Mouse (Mus musculus) stomach, embryonic 14.5 days (tissue): Measurements from ENCODE around the gene Atp11a. TPM values are rescaled to one million over a fixed set of nuclear protein-coding genes. Genes with fewer than 3 reads are reported as not detected.

Experiments used
- ATAC-seq: fragments of 200-750 bp; cut with Nextera tagmentation; 2 replicates; pipeline ENCODE4 v1.8.0; 2017; ENCODE audit warnings: low read depth, moderate TSS enrichment; ENCODE audit not compliant: insufficient number of reproducible peaks, insufficient read depth, low FRiP score
- H3K27ac ChIP-seq: fragments of 300-500 bp; sonication (generic); 2 replicates; pipeline ENCODE4 v1.5.1; 2014; ENCODE audit warnings: mild to moderate bottlenecking, low read length, moderate library complexity, mixed read lengths
- H3K27me3 ChIP-seq: fragments of 300-500 bp; sonication (generic); 2 replicates; pipeline ENCODE4 v1.6.1; 2014; ENCODE audit warnings: low read length, control low read depth, mixed read lengths; ENCODE audit not compliant: control insufficient read depth, insufficient read depth
- H3K36me3 ChIP-seq: fragments of 300-500 bp; sonication (generic); 2 replicates; pipeline ENCODE4 v1.6.1; 2014; ENCODE audit warnings: mild to moderate bottlenecking, control low read depth, low read length, moderate library complexity, mixed read lengths; ENCODE audit not compliant: control insufficient read depth, insufficient read depth
- H3K4me1 ChIP-seq: fragments of 300-500 bp; sonication (generic); 2 replicates; pipeline ENCODE4 v1.6.1; 2014; ENCODE audit warnings: low read length, control low read depth, mixed read lengths; ENCODE audit not compliant: control insufficient read depth, insufficient read depth
- H3K4me2 ChIP-seq: fragments of 300-500 bp; sonication (generic); replicated peaks from 2 replicates; pipeline ENCODE4 v1.6.1; 2014; ENCODE audit warnings: low read depth, low read length, control low read depth
- H3K4me3 ChIP-seq: fragments of 300-500 bp; sonication (generic); 2 replicates; pipeline ENCODE4 v1.5.1; 2014; ENCODE audit warnings: low read depth, low read length, control low read depth
- H3K9ac ChIP-seq: fragments of 300-500 bp; sonication (generic); replicated peaks from 2 replicates; pipeline ENCODE4 v1.6.1; 2014; ENCODE audit warnings: low read depth, mild to moderate bottlenecking, control low read depth, low read length, moderate library complexity, mixed read lengths
- H3K9me3 ChIP-seq: fragments of 300-500 bp; sonication (generic); 2 replicates; pipeline ENCODE4 v1.6.1; 2016; ENCODE audit warnings: low read depth, low read length, control low read depth; ENCODE audit not compliant: control insufficient read depth
- WGBS: fragments of 180-500 bp; shearing (Covaris S2); extraction: QIAGEN DNeasy Blood & Tissue Kit; methylation state at CpG from one replicate; pipeline ENCODE4 v1.1.7; 2014; 5-methylcytosine and 5-hydroxymethylcytosine counted together
- polyA plus RNA-seq: library from polyadenylated mRNA; unstranded; fragments of >200 nt; fragmentation: Nextera tagmentation; extraction: Ambion mirVana; gene quantifications from 2 replicates; pipeline ENCODE4 v1.2.1, GENCODE M21; 2014

Gene Atp11a
- polyA plus RNA-seq, 1 experiment from 2014 or later: 20.8 TPM

- 82% methylated on average over 4 of the region's 4 CpGs for WGBS
These were observed 13.4 kb upstream of the Atp11a start for GRCm38 (mm10) chr8:12743390-12743789.

GRCm38 (mm10) chr8:12748183-12748582 is 8.6 kb upstream of the Atp11a start:
- H3K4me2 ChIP-seq: no peak overlapping the region
- 92% methylated on average over 3 of the region's 3 CpGs for WGBS

More at GRCm38 (mm10) chr8:12743390-12743789, 13.4 kb upstream of the Atp11a start:
- Histone ChIP-seq H3K4me2 (no peak overlapping the region), H3K4me1 (no peaks in the 10 kb centered on the region), H3K4me3 (no peak overlapping the region), H3K27ac (no peak overlapping the region), H3K36me3 (no peaks in the 10 kb centered on the region), H3K27me3 (no peaks in the 10 kb centered on the region), H3K9me3 (no peaks in the 10 kb centered on the region), H3K9ac (no peak overlapping the region)
- ATAC-seq: no peak

GRCm38 (mm10) chr8:12749116-12749515 is 7.7 kb upstream of the Atp11a start:
- no peaks in the 10 kb centered on the region for H3K36me3 ChIP-seq
- no peak for ATAC-seq
- H3K4me2 ChIP-seq: no peak overlapping the region
- no peak overlapping the region for H3K27ac ChIP-seq
- H3K9me3 ChIP-seq: no peaks in the 10 kb centered on the region
- no peak overlapping the region for H3K4me3 ChIP-seq
- H3K4me1 ChIP-seq: no peaks in the 10 kb centered on the region
- 85% methylated on average over 7 of the region's 7 CpGs for WGBS
- no peak overlapping the region for H3K9ac ChIP-seq
- no peaks in the 10 kb centered on the region for H3K27me3 ChIP-seq

More at GRCm38 (mm10) chr8:12748183-12748582, 8.6 kb upstream of the Atp11a start:
- ATAC-seq: no peak
- H3K9me3 ChIP-seq: no peaks in the 10 kb centered on the region
- no peaks in the 10 kb centered on the region for H3K4me1 ChIP-seq
- no peaks in the 10 kb centered on the region for H3K36me3 ChIP-seq
- H3K4me3 ChIP-seq: no peak overlapping the region
- no peaks in the 10 kb centered on the region for H3K27me3 ChIP-seq
- H3K27ac ChIP-seq: no peak overlapping the region
- no peak overlapping the region for H3K9ac ChIP-seq

- Histone ChIP-seq H3K4me2 (no peak overlapping the region), H3K27me3 (no peaks in the 10 kb centered on the region), H3K27ac (no peak overlapping the region), H3K9me3 (no peaks in the 10 kb centered on the region), H3K36me3 (no peaks in the 10 kb centered on the region), H3K4me3 (no peak overlapping the region), H3K4me1 (peaks cover 8% of the 10 kb centered on the region; the same call in 1 of the 2 replicates), H3K9ac (no peak overlapping the region)
- ATAC-seq: no peak
- WGBS: 61% methylated on average over 6 of the region's 6 CpGs
These were observed 3.8 kb upstream of the Atp11a start for GRCm38 (mm10) chr8:12753054-12753453.

GRCm38 (mm10) chr8:12754115-12754514 is 2.7 kb upstream of the Atp11a start:
- H3K36me3 ChIP-seq: no peaks in the 10 kb centered on the region
- ATAC-seq: no peak
- H3K9me3 ChIP-seq: no peaks in the 10 kb centered on the region
- no peaks in the 10 kb centered on the region for H3K27me3 ChIP-seq
- WGBS: 79% methylated on average over 5 of the region's 5 CpGs
- no peak overlapping the region for H3K4me3 ChIP-seq
- H3K27ac ChIP-seq: no peak overlapping the region
- H3K4me1 ChIP-seq: peaks cover 9% of the 10 kb centered on the region; the same call in 1 of the 2 replicates
- no peak overlapping the region for H3K9ac ChIP-seq
- H3K4me2 ChIP-seq: no peak overlapping the region

GRCm38 (mm10) chr8:12755312-12755711 is 1.5 kb upstream of the Atp11a start:
- H3K27me3 ChIP-seq: no peaks in the 10 kb centered on the region
- H3K27ac ChIP-seq: no peak overlapping the region
- peaks cover 9% of the 10 kb centered on the region; the same call in 1 of the 2 replicates for H3K4me1 ChIP-seq
- H3K36me3 ChIP-seq: no peaks in the 10 kb centered on the region
- no peak overlapping the region for H3K4me3 ChIP-seq
- WGBS: 57% methylated on average over 2 of the region's 2 CpGs
- no peak overlapping the region for H3K4me2 ChIP-seq
- no peaks in the 10 kb centered on the region for H3K9me3 ChIP-seq
- ATAC-seq: no peak
- H3K9ac ChIP-seq: no peak overlapping the region

GRCm38 (mm10) chr8:12755826-12756225 is 988 bp upstream of the Atp11a start:
- no peak for ATAC-seq
- H3K4me3 ChIP-seq: no peak overlapping the region
- H3K27me3 ChIP-seq: no peaks in the 10 kb centered on the region
- no peaks in the 10 kb centered on the region for H3K9me3 ChIP-seq
- no peak overlapping the region for H3K4me2 ChIP-seq
- H3K27ac ChIP-seq: no peak overlapping the region
- H3K36me3 ChIP-seq: no peaks in the 10 kb centered on the region
- peaks cover 9% of the 10 kb centered on the region; the same call in 1 of the 2 replicates for H3K4me1 ChIP-seq
- 90% methylated on average over 5 of the region's 5 CpGs for WGBS
- H3K9ac ChIP-seq: no peak overlapping the region

- peak; percentile 42; the same call in 1 of the 2 replicates for ATAC-seq
- peak overlapping the region; percentile 92 for H3K9ac ChIP-seq
- no peaks in the 10 kb centered on the region for H3K27me3 ChIP-seq
- 1% methylated on average over 58 of the region's 61 CpGs for WGBS
- H3K36me3 ChIP-seq: no peaks in the 10 kb centered on the region; the same call in 1 of the 2 replicates
- peak overlapping the region; percentile 85 for H3K4me3 ChIP-seq
- no peak overlapping the region for H3K27ac ChIP-seq
- H3K9me3 ChIP-seq: no peaks in the 10 kb centered on the region
- peak overlapping the region; percentile 83 for H3K4me2 ChIP-seq
- peaks cover 9% of the 10 kb centered on the region; the same call in 1 of the 2 replicates for H3K4me1 ChIP-seq
These were observed 572 bp downstream of the Atp11a start for GRCm38 (mm10) chr8:12757231-12757940.
